Comparison of ENCODE assay signal across 8 mouse cellular contexts in genomic region chr3:51225226-51225750, GRCm38 (mm10). TPM values are rescaled to one million over a fixed set of nuclear protein-coding genes. Genes with fewer than 3 reads are reported as not detected.
DNase-seq lines count a peak whose midpoint lies in the region; ATAC-seq and TF ChIP-seq lines count a peak whose summit lies in the region.

No protein-coding gene starts in this region.

- no peak for TF ChIP-seq POLR2A in brain, embryonic 14.5 days (IDR thresholded peaks at IDR 0.05; ENCODE audit: borderline replicate concordance, extremely low read depth, insufficient read depth, insufficient read length, poor library complexity, severe bottlenecking)

- H3K27me3 ChIP-seq in kidney, postnatal 0 days (ENCODE audit: insufficient read depth, low read length), result no peaks in the 10 kb centered on the region
- H3K27me3 ChIP-seq in intestine, embryonic 14.5 days (replicated peaks; ENCODE audit: control insufficient read depth, insufficient read depth, low read length), result no peaks in the 10 kb centered on the region
- no peaks in the 10 kb centered on the region for H3K27me3 ChIP-seq in midbrain, embryonic 16.5 days (ENCODE audit: control insufficient read depth, insufficient read depth, low read depth, low read length)

- H3K36me3 ChIP-seq in kidney, postnatal 0 days (ENCODE audit: insufficient read depth, low read length), result no peaks in the 10 kb centered on the region
- H3K36me3 ChIP-seq in intestine, embryonic 14.5 days (ENCODE audit: control insufficient read depth, insufficient read depth, low read length), result no peaks in the 10 kb centered on the region
- no peaks in the 10 kb centered on the region for H3K36me3 ChIP-seq in midbrain, embryonic 16.5 days (ENCODE audit: control insufficient read depth, insufficient read depth, low read length)

- H3K9me3 ChIP-seq in kidney, postnatal 0 days (replicated peaks; ENCODE audit: low read length), result no peaks in the 10 kb centered on the region
- no peaks in the 10 kb centered on the region for H3K9me3 ChIP-seq in intestine, embryonic 14.5 days (ENCODE audit: control insufficient read depth, low read length)
- H3K9me3 ChIP-seq in midbrain, embryonic 16.5 days (replicated peaks; ENCODE audit: control insufficient read depth, low read length, poor library complexity, severe bottlenecking), result no peaks in the 10 kb centered on the region

- peaks cover 20% of the 10 kb centered on the region for H3K4me1 ChIP-seq in kidney, postnatal 0 days (replicated peaks; ENCODE audit: insufficient read depth, low read length)
- peaks cover 11% of the 10 kb centered on the region; the same call in 1 of the 2 replicates for H3K4me1 ChIP-seq in intestine, embryonic 14.5 days (replicated peaks; ENCODE audit: control insufficient read depth, insufficient read depth, low read length)
- peaks cover 21% of the 10 kb centered on the region for H3K4me1 ChIP-seq in midbrain, embryonic 16.5 days (ENCODE audit: control insufficient read depth, insufficient read depth, low read length)

- no peak for ATAC-seq in kidney, postnatal 0 days (replicated peaks; ENCODE audit: low FRiP score, low read depth)
- ATAC-seq in intestine, embryonic 14.5 days (replicated peaks; ENCODE audit: low FRiP score, low TSS enrichment, low read depth), result peak; percentile 11; the same call in 1 of the 2 replicates
- ATAC-seq in midbrain, embryonic 16.5 days, result no peak

- H3K9ac ChIP-seq in kidney, postnatal 0 days (ENCODE audit: low read depth, low read length), result peak overlapping the region; percentile 80
- H3K9ac ChIP-seq in intestine, embryonic 14.5 days (ENCODE audit: low read length), result peak overlapping the region; percentile 89
- H3K9ac ChIP-seq in midbrain, embryonic 16.5 days (ENCODE audit: low read depth, low read length), result peak overlapping the region; percentile 95

- peak; percentile 22 for DNase-seq in kidney, postnatal 0 days (ENCODE audit: low spot score)
- DNase-seq in kidney, postnatal 10 days, result no peak
- peak; percentile 46 for DNase-seq in brain, embryonic 14.5 days (ENCODE audit: low read depth)
- DNase-seq in intestine, embryonic 14.5 days (ENCODE audit: low spot score), result no peak
- DNase-seq in thymus, postnatal 25 days, result no peak
- no peak for DNase-seq in left cerebral cortex, adult 11 months (ENCODE audit: low spot score)
- no peak for DNase-seq in embryo, embryonic 11 days

- no peak for TF ChIP-seq CTCF in kidney, postnatal 0 days (IDR thresholded peaks at IDR 0.05; ENCODE audit: low read depth)
- no peak for TF ChIP-seq CTCF in brain, embryonic 14.5 days (IDR thresholded peaks at IDR 0.05; ENCODE audit: borderline replicate concordance, extremely low read depth, insufficient read depth, insufficient read length)

- WGBS in kidney, postnatal 0 days, result under 1% methylated on average over 39 of the region's 39 CpGs
- under 1% methylated on average over 39 of the region's 39 CpGs for WGBS in intestine, embryonic 14.5 days
- WGBS in midbrain, embryonic 16.5 days, result under 1% methylated on average over 33 of the region's 39 CpGs

- H3K27ac ChIP-seq in kidney, postnatal 0 days, result peak overlapping the region; percentile 97
- peak overlapping the region; percentile 97 for H3K27ac ChIP-seq in intestine, embryonic 14.5 days (ENCODE audit: low read depth)
- H3K27ac ChIP-seq in midbrain, embryonic 16.5 days (ENCODE audit: low read length), result peak overlapping the region; percentile 99

- H3K4me2 ChIP-seq in kidney, postnatal 0 days (ENCODE audit: low read length), result peak overlapping the region; percentile 90
- peak overlapping the region; percentile 77 for H3K4me2 ChIP-seq in intestine, embryonic 14.5 days (ENCODE audit: low read length)
- H3K4me2 ChIP-seq in midbrain, embryonic 16.5 days (ENCODE audit: low read length), result peak overlapping the region; percentile 70

- H3K4me3 ChIP-seq in kidney, postnatal 0 days (replicated peaks; ENCODE audit: low read depth, low read length), result peak overlapping the region; percentile 81
- H3K4me3 ChIP-seq in intestine, embryonic 14.5 days (ENCODE audit: low read depth, low read length), result peak overlapping the region; percentile 82
- H3K4me3 ChIP-seq in midbrain, embryonic 16.5 days (ENCODE audit: low read depth, low read length), result peak overlapping the region; percentile 86

RNA-seq across cellular contexts. Expression of gene Noct, which starts 1.0 kb away (rescaled TPM):
- polyA plus RNA-seq in kidney, postnatal 0 days (2015; fragmentation: Nextera tagmentation; extraction: Ambion mirVana), result 6.0 and 7.1 TPM in 2 replicates
- polyA plus RNA-seq in brain, embryonic 14.5 days (2012; rRNA removed), result 28.2 and 33.0 TPM in 2 replicates
- 7.0 and 7.7 TPM in 2 replicates for polyA plus RNA-seq in intestine, embryonic 14.5 days (2014; fragmentation: Nextera tagmentation; extraction: Ambion mirVana)
- 29.0 and 30.8 TPM in 2 replicates for polyA plus RNA-seq in midbrain, embryonic 16.5 days (2015; fragmentation: Nextera tagmentation; extraction: Ambion mirVana)

Comparison
In these comparisons a context has a peak if more than half of its experiments do, and no peak if none do; other contexts are left out.
1. DNase-seq: peak in kidney, postnatal 0 days (single experiment) and brain, embryonic 14.5 days (single experiment); none in kidney, postnatal 10 days (single experiment), intestine, embryonic 14.5 days (single experiment), thymus, postnatal 25 days (single experiment), left cerebral cortex, adult 11 months (single experiment) and embryo, embryonic 11 days (single experiment).
2. Peak in every context shown above with its lines, with median percentiles within 50 percentile points of each other: H3K27ac ChIP-seq, H3K4me2 ChIP-seq, H3K4me3 ChIP-seq and H3K9ac ChIP-seq.